Mouse (Mus musculus) yolk sac, embryonic 10.5 days (tissue): ENCODE results near the gene Il20rb.

Experiments used
- DNase-seq: peaks from one replicate; pipeline ENCODE4 v3.0.0-alpha.2; 2017; ENCODE audit warnings: low spot score

Gene Il20rb

DNA sequence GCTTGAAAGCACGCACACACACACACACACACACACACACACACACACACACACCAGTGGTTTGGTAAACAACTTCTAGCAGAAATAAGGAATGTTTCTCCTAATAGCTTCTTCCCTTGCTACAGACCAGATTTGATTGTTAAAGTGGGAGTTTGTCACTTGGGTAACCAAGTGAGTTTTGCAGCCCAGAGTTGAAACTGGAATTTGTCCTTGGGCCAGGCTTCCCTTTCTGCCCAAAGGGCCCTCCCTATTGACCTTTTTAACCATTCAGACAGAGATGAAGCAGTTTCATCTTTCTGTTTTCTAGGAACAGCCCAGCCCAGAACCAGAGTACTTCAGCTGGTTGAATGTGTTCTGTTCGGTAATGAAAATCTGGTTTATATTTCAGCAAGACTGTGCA, 55.7 kb downstream of the Il20rb start:
- no peak for DNase-seq

DNA sequence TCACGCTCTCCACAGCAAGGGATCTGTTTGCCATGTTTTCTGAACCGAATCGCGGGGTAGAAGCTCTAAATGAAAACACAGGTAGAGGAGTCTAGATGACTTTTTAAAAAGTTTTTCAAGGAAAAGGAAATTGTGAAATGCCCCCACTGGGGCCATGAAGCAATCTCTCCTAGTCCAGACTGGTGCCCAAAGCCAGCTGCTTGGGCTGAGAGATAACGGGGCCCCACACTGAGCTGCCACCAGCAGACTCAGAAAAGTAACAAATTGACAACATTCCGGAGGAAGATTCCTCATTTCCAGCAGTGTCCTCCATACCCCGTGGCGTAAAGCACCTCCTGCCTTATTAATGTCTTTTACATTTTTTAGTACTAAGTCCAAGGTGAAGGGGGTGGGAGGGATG, 66.9 kb downstream of the Il20rb start:
- DNase-seq, result no peak

DNA sequence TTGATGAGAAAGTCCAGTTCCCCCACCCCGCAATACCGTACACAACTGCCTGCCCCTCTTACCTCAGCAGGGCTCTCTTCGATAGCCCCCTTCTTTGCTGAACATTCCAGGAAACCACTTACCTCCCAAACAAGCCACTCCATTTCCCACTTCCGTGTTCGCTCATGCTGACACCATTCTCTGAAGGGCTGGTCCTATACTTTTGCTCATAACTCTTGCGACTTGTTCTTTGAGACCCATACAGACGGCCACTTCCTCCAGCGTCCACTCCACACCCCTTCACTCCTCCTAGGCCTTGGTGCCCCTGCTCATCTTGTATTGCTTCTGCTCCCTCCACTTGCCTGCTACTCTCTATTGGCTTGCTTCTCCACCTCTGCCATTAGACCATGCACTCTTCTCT, 67.5 kb downstream of the Il20rb start:
- DNase-seq, result no peak

DNA sequence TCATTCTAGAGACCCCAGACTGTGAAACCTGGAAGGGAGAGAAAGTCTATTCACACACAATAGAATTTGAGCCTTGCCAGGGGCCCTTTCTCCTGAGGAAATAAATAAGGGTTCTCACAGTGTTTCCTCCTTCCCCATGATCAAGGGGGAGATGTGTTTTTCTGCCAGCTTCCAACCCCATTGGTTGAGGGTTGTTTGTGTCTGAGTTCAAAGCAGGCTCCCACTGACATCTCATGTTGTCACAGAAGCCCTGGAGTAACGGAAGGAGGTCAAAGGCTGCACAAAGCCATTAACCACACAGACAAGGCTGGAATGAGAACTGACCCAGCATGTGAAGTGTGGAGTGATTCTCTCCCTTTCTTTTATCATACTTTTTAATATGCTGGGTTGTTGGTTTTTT, 69.8 kb downstream of the Il20rb start:
- no peak for DNase-seq

DNA sequence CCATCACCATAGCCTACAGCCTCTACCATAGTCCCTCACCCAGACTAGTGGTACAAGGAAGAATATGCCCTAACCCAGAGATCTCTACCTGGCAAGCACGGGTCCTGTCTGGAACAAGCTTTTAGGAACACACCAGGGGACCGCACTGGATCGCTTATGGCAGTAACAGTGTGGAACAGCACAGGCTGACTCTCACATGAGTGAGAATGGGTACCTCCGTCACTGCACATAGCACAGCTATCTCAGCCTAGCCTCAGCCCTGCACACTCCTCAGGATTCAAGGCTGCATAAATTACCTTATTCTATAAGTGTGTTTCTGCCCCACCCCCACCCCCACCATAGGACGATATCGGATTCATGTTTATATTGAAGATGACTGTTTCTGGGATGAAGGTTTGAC, 70.3 kb downstream of the Il20rb start:
- DNase-seq, result no peak

DNA sequence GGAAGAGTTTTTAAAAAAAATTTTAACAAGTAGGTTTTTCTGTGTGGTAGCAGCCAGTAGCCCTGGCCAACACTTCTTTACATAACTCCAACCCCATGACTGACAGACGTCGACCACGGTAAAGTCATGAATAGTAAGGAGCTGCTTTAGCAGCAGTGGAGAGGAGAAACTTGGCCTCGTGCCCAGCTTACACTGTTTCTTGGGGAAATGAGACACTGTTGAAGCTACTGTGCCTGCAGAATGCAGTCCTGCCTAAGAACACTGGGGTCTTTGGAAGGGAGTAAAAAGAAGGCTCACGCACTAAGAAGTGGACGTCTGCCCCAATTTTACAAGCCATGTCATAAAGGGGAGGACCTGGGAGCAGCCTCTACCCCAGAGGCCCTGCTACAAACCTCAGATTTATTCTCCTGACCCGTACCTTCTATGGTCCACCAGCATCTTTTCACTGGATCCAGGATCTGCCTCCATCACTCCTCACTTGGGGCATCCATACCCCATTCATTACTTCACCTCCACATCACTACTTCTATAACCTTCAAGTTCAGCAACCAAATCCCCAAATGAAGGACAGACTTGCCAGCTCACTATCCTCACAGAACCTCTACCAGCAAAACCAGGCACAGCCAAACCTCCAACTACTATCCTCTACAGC, 71.1 kb downstream of the Il20rb start:
- DNase-seq, result no peak
